Mouse (Mus musculus) intestine, postnatal 0 days (tissue): ENCODE data around the gene Gtpbp10. TPM values are rescaled to one million over a fixed set of nuclear protein-coding genes. Genes with fewer than 3 reads are reported as not detected.

Source experiments
- ATAC-seq: fragments of 200-750 bp; cut with Nextera tagmentation; 2 replicates; pipeline ENCODE4 v1.8.0; 2017; ENCODE audit warnings: mild to moderate bottlenecking, moderate TSS enrichment, moderate library complexity
- H3K27ac ChIP-seq: fragments of 300-500 bp; sonication (generic); 2 replicates; pipeline ENCODE4 v1.5.1; 2014; ENCODE audit warnings: mild to moderate bottlenecking, low read depth, low read length, moderate library complexity
- H3K27me3 ChIP-seq: fragments of 300-500 bp; sonication (generic); replicated peaks from 2 replicates; pipeline ENCODE4 v1.6.1; 2014; ENCODE audit warnings: low read length, mixed read lengths; ENCODE audit not compliant: control insufficient read depth, insufficient read depth
- H3K36me3 ChIP-seq: fragments of 300-500 bp; sonication (generic); 2 replicates; pipeline ENCODE4 v1.6.1; 2014; ENCODE audit warnings: mild to moderate bottlenecking, moderate library complexity; ENCODE audit not compliant: control insufficient read depth, insufficient read depth
- H3K4me1 ChIP-seq: fragments of 300-500 bp; sonication (generic); replicated peaks from 2 replicates; pipeline ENCODE4 v1.6.1; 2014; ENCODE audit warnings: antibody characterized with exemption, low read length, mixed read lengths; ENCODE audit not compliant: control insufficient read depth, insufficient read depth
- H3K4me2 ChIP-seq: fragments of 300-500 bp; sonication (generic); replicated peaks from 2 replicates; pipeline ENCODE4 v1.6.1; 2014; ENCODE audit warnings: low read depth, mild to moderate bottlenecking, moderate library complexity
- H3K4me3 ChIP-seq: fragments of 300-500 bp; sonication (generic); 2 replicates; pipeline ENCODE4 v1.5.1; 2014; ENCODE audit warnings: low read depth, low read length
- H3K9ac ChIP-seq: fragments of 300-500 bp; sonication (generic); 2 replicates; pipeline ENCODE4 v1.6.1; 2014; ENCODE audit warnings: mild to moderate bottlenecking, low read depth, low read length
- H3K9me3 ChIP-seq: fragments of 300-500 bp; sonication (generic); 2 replicates; pipeline ENCODE4 v1.6.1; 2016; ENCODE audit warnings: mixed run types; ENCODE audit not compliant: control insufficient read depth
- CTCF ChIP-seq: sonication (generic); IDR thresholded peaks from 2 replicates; pipeline ENCODE4 v1.5.1; 2016; ENCODE audit warnings: low read depth, mild to moderate bottlenecking, control low read depth, antibody characterized with exemption, moderate library complexity
- WGBS: fragments of 180-500 bp; shearing (Covaris S2); extraction: QIAGEN DNeasy Blood & Tissue Kit; methylation state at CpG from one replicate; pipeline ENCODE4 v1.1.7; 2014; 5-methylcytosine and 5-hydroxymethylcytosine counted together
- polyA plus RNA-seq: library from polyadenylated mRNA; unstranded; fragments of >200 nt; fragmentation: Nextera tagmentation; extraction: Ambion mirVana; gene quantifications from 2 replicates; pipeline ENCODE4 v1.2.1, GENCODE M21; 2015

The Gtpbp10 gene
- polyA plus RNA-seq: 12.7 TPM in 2 replicates

- Histone ChIP-seq H3K9me3 (no peaks in the 10 kb centered on the region), H3K4me1 (no peaks in the 10 kb centered on the region), H3K27me3 (no peaks in the 10 kb centered on the region), H3K4me2 (peak within 1 kb of the TSS; percentile 76), H3K27ac (peak within 1 kb of the TSS; percentile 57; the same call in 1 of the 2 replicates), H3K9ac (peak within 1 kb of the TSS; percentile 79), H3K36me3 (peaks cover 10% of the 10 kb centered on the region; the same call in 1 of the 2 replicates), H3K4me3 (peak within 1 kb of the TSS; percentile 78)
- peak; percentile 100 for ATAC-seq
- TF ChIP-seq CTCF: no peak
- under 1% methylated on average over 43 of the region's 43 CpGs for WGBS
These were observed at the start of gene Gtpbp10 for GRCm38 (mm10) chr5:5559079-5559740. TSS of gene Gtpbp10 (minus strand) at chr5:5559538.

GRCm38 (mm10) chr5:5587686-5588085 lies 28.3 kb upstream of the Gtpbp10 start:
- Histone ChIP-seq H3K4me3 (no peak overlapping the region), H3K4me2 (no peak overlapping the region), H3K9me3 (no peaks in the 10 kb centered on the region), H3K27me3 (no peaks in the 10 kb centered on the region), H3K9ac (no peak overlapping the region), H3K4me1 (no peaks in the 10 kb centered on the region), H3K36me3 (no peaks in the 10 kb centered on the region), H3K27ac (no peak overlapping the region)
- no peak for TF ChIP-seq CTCF
- ATAC-seq: no peak
- WGBS: 87% methylated on average over 3 of the region's 3 CpGs

GRCm38 (mm10) chr5:5573749-5574317 lies 14.5 kb upstream of the Gtpbp10 start, which contains the start of gene Gm8773:
TSS of gene Gm8773 (plus strand) at chr5:5573799.
- peak; percentile 47; the same call in 1 of the 2 replicates for ATAC-seq
- Histone ChIP-seq H3K27ac (no peak within 1 kb of the TSS), H3K4me3 (peak within 1 kb of the TSS; percentile 50), H3K27me3 (no peaks in the 10 kb centered on the region), H3K36me3 (no peaks in the 10 kb centered on the region), H3K9me3 (no peaks in the 10 kb centered on the region), H3K4me1 (no peaks in the 10 kb centered on the region), H3K4me2 (peak within 1 kb of the TSS; percentile 81), H3K9ac (peak within 1 kb of the TSS; percentile 40; the same call in 1 of the 2 replicates)
- no peak for TF ChIP-seq CTCF
- WGBS: 3% methylated on average over 24 of the region's 24 CpGs

GRCm38 (mm10) chr5:5562435-5562834 lies 3.1 kb upstream of the Gtpbp10 start:
- no peaks in the 10 kb centered on the region for H3K9me3 ChIP-seq
- H3K27me3 ChIP-seq: no peaks in the 10 kb centered on the region
- WGBS: 75% methylated on average over 3 of the region's 3 CpGs
- no peak for TF ChIP-seq CTCF
- H3K4me3 ChIP-seq: no peak overlapping the region
- no peaks in the 10 kb centered on the region for H3K4me1 ChIP-seq
- no peaks in the 10 kb centered on the region for H3K36me3 ChIP-seq
- H3K27ac ChIP-seq: no peak overlapping the region
- no peak overlapping the region for H3K9ac ChIP-seq
- no peak for ATAC-seq
- no peak overlapping the region for H3K4me2 ChIP-seq

- ATAC-seq: no peak
- Histone ChIP-seq H3K9me3 (no peaks in the 10 kb centered on the region), H3K4me2 (no peak overlapping the region), H3K27me3 (no peaks in the 10 kb centered on the region), H3K4me3 (no peak overlapping the region), H3K9ac (no peak overlapping the region), H3K36me3 (no peaks in the 10 kb centered on the region), H3K27ac (no peak overlapping the region), H3K4me1 (no peaks in the 10 kb centered on the region)
- whole genome bisulfite sequencing: 77% methylated on average over 4 of the region's 4 CpGs
- TF ChIP-seq CTCF: peak; percentile 43
These were observed 1.8 kb upstream of the Gtpbp10 start for GRCm38 (mm10) chr5:5561041-5561706.

GRCm38 (mm10) chr5:5559798-5560197 lies 460 bp upstream of the Gtpbp10 start:
- no peaks in the 10 kb centered on the region for H3K4me1 ChIP-seq
- H3K4me3 ChIP-seq: peak overlapping the region; percentile 78
- 34% methylated on average over 8 of the region's 8 CpGs for WGBS
- peak overlapping the region; percentile 76 for H3K4me2 ChIP-seq
- TF ChIP-seq CTCF: no peak
- peaks cover 4% of the 10 kb centered on the region; the same call in 1 of the 2 replicates for H3K36me3 ChIP-seq
- H3K27me3 ChIP-seq: no peaks in the 10 kb centered on the region
- peak overlapping the region; percentile 79 for H3K9ac ChIP-seq
- no peak for ATAC-seq
- H3K9me3 ChIP-seq: no peaks in the 10 kb centered on the region
- no peak overlapping the region for H3K27ac ChIP-seq
